Mouse (Mus musculus) embryonic facial prominence, embryonic 15.5 days (tissue): ENCODE measurements around the gene Cltb. TPM values are rescaled to one million over a fixed set of nuclear protein-coding genes. Genes with fewer than 3 reads are reported as not detected.
"Not testable (repeated sequence)": the region's sequence is repeated elsewhere in the genome, so short reads cannot be mapped to it uniquely, and the experiment has no call there.

ENCODE experiments used
- ATAC-seq: fragments of 200-750 bp; cut with Nextera tagmentation; 2 replicates; pipeline ENCODE4 v1.8.0; 2017; ENCODE audit warnings: low read depth, moderate TSS enrichment; ENCODE audit not compliant: insufficient number of reproducible peaks, low FRiP score, low TSS enrichment
- H3K27ac ChIP-seq: fragments of 300-500 bp; sonication (generic); replicated peaks from 2 replicates; pipeline ENCODE4 v1.5.1; 2015; ENCODE audit warnings: mild to moderate bottlenecking, inconsistent platforms
- H3K27me3 ChIP-seq: fragments of 300-500 bp; sonication (generic); 2 replicates; pipeline ENCODE4 v1.6.1; 2015; ENCODE audit warnings: inconsistent platforms
- H3K36me3 ChIP-seq: fragments of 300-500 bp; sonication (generic); 2 replicates; pipeline ENCODE4 v1.6.1; 2015; ENCODE audit warnings: mild to moderate bottlenecking, inconsistent platforms
- H3K4me1 ChIP-seq: fragments of 300-500 bp; sonication (generic); 2 replicates; pipeline ENCODE4 v1.6.1; 2015; ENCODE audit warnings: inconsistent platforms
- H3K4me2 ChIP-seq: fragments of 300-500 bp; sonication (generic); replicated peaks from 2 replicates; pipeline ENCODE4 v1.6.1; 2015; ENCODE audit warnings: mild to moderate bottlenecking, inconsistent platforms
- H3K4me3 ChIP-seq: fragments of 300-500 bp; sonication (generic); replicated peaks from 2 replicates; pipeline ENCODE4 v1.5.1; 2015; ENCODE audit warnings: mild to moderate bottlenecking, inconsistent platforms
- H3K9ac ChIP-seq: fragments of 300-500 bp; sonication (generic); 2 replicates; pipeline ENCODE4 v1.6.1; 2015; ENCODE audit warnings: inconsistent platforms
- H3K9me3 ChIP-seq: fragments of 300-500 bp; sonication (generic); replicated peaks from 2 replicates; pipeline ENCODE4 v1.6.1; 2016; ENCODE audit warnings: inconsistent platforms
- WGBS: fragments of 180-500 bp; shearing (Covaris S2); methylation state at CpG from one replicate; pipeline ENCODE4 v1.1.7; 2015; 5-methylcytosine and 5-hydroxymethylcytosine counted together
- polyA plus RNA-seq: library from polyadenylated mRNA; unstranded; fragments of >200 nt; fragmentation: Nextera tagmentation; extraction: Ambion mirVana; gene quantifications from 2 replicates; pipeline ENCODE4 v1.2.1, GENCODE M21; 2015

The Cltb gene
- polyA plus RNA-seq, 1 experiment from 2014 or later: 79.3 TPM

- H3K27me3 ChIP-seq: not testable (repeated sequence)
- 88% methylated on average over 8 of the region's 8 CpGs for WGBS
Observed at GRCm38 (mm10) chr13:54613141-54613540, 2.0 kb upstream of the Cltb start.

GRCm38 (mm10) chr13:54610613-54610971 is 552 bp downstream of the Cltb start:
- H3K9ac ChIP-seq: peak overlapping the region; percentile 73
- no peaks in the 10 kb centered on the region for H3K36me3 ChIP-seq
- H3K27ac ChIP-seq: peak overlapping the region; percentile 72
- WGBS: 8% methylated on average over 13 of the region's 13 CpGs
- peaks cover 24% of the 10 kb centered on the region for H3K4me1 ChIP-seq
- H3K4me2 ChIP-seq: peak overlapping the region; percentile 92
- H3K4me3 ChIP-seq: peak overlapping the region; percentile 77
- no peak for ATAC-seq
- no peaks in the 10 kb centered on the region for H3K9me3 ChIP-seq
- H3K27me3 ChIP-seq: no peaks in the 10 kb centered on the region

More at GRCm38 (mm10) chr13:54613141-54613540, 2.0 kb upstream of the Cltb start:
- ATAC-seq, H3K9ac ChIP-seq, H3K4me2 ChIP-seq, H3K36me3 ChIP-seq, H3K4me3 ChIP-seq, H3K27ac ChIP-seq, H3K9me3 ChIP-seq: not testable (repeated sequence)
- peaks cover 24% of the 10 kb centered on the region for H3K4me1 ChIP-seq

GRCm38 (mm10) chr13:54609301-54609700 is 1.8 kb downstream of the Cltb start:
- 14% methylated on average over 1 of the region's 1 CpGs for WGBS
- no peak overlapping the region for H3K9ac ChIP-seq

GRCm38 (mm10) chr13:54608666-54609065 is 2.5 kb downstream of the Cltb start:
- H3K9me3 ChIP-seq: no peaks in the 10 kb centered on the region
- WGBS: 20% methylated on average over 8 of the region's 8 CpGs
- H3K27me3 ChIP-seq: no peaks in the 10 kb centered on the region
- peak overlapping the region; percentile 15; the same call in 1 of the 2 replicates for H3K4me2 ChIP-seq
- ATAC-seq: no peak
- H3K27ac ChIP-seq: 0 out of 2 replicates have a peak overlapping the region, but pooled peaks have one; percentile 22
- H3K4me1 ChIP-seq: peaks cover 24% of the 10 kb centered on the region
- no peak overlapping the region for H3K9ac ChIP-seq
- no peak overlapping the region for H3K4me3 ChIP-seq
- peaks cover 3% of the 10 kb centered on the region; the same call in 1 of the 2 replicates for H3K36me3 ChIP-seq

More at GRCm38 (mm10) chr13:54609301-54609700, 1.8 kb downstream of the Cltb start:
- no peak for ATAC-seq
- Histone ChIP-seq H3K9me3 (no peaks in the 10 kb centered on the region), H3K36me3 (peaks cover under 1% of the 10 kb centered on the region; the same call in 1 of the 2 replicates), H3K27me3 (no peaks in the 10 kb centered on the region), H3K4me1 (peaks cover 24% of the 10 kb centered on the region), H3K4me2 (peak overlapping the region; percentile 15; the same call in 1 of the 2 replicates), H3K4me3 (no peak overlapping the region), H3K27ac (peak overlapping the region; percentile 22; the same call in 1 of the 2 replicates)

GRCm38 (mm10) chr13:54608002-54608401 is 3.1 kb downstream of the Cltb start:
- Histone ChIP-seq H3K4me1 (peaks cover 24% of the 10 kb centered on the region), H3K27ac (no peak overlapping the region), H3K4me3 (no peak overlapping the region), H3K9ac (no peak overlapping the region), H3K36me3 (peaks cover 3% of the 10 kb centered on the region; the same call in 1 of the 2 replicates), H3K27me3 (no peaks in the 10 kb centered on the region), H3K4me2 (no peak overlapping the region), H3K9me3 (no peaks in the 10 kb centered on the region)
- WGBS: 68% methylated on average over 3 of the region's 3 CpGs
- ATAC-seq: no peak

- Histone ChIP-seq H3K4me2 (no peak overlapping the region), H3K27me3 (no peaks in the 10 kb centered on the region), H3K9ac (no peak overlapping the region), H3K4me3 (no peak overlapping the region), H3K27ac (no peak overlapping the region), H3K4me1 (peaks cover 24% of the 10 kb centered on the region), H3K9me3 (no peaks in the 10 kb centered on the region), H3K36me3 (peaks cover 3% of the 10 kb centered on the region; the same call in 1 of the 2 replicates)
- no peak for ATAC-seq
- 67% methylated on average over 5 of the region's 5 CpGs for WGBS
Observed at GRCm38 (mm10) chr13:54607204-54607603, 3.9 kb downstream of the Cltb start.

- H3K9ac ChIP-seq: no peak overlapping the region
- H3K9me3 ChIP-seq: no peaks in the 10 kb centered on the region
- no peak overlapping the region for H3K4me2 ChIP-seq
- peaks cover 3% of the 10 kb centered on the region; the same call in 1 of the 2 replicates for H3K36me3 ChIP-seq
- no peak overlapping the region for H3K4me3 ChIP-seq
- H3K27me3 ChIP-seq: no peaks in the 10 kb centered on the region
- H3K4me1 ChIP-seq: peaks cover 18% of the 10 kb centered on the region
- no peak for ATAC-seq
- H3K27ac ChIP-seq: no peak overlapping the region
- WGBS: 63% methylated on average over 5 of the region's 5 CpGs
Observed at GRCm38 (mm10) chr13:54605426-54605825, 5.7 kb downstream of the Cltb start.

GRCm38 (mm10) chr13:54604221-54604620 is 6.9 kb downstream of the Cltb start:
- Histone ChIP-seq H3K36me3 (peaks cover 9% of the 10 kb centered on the region), H3K27me3 (no peaks in the 10 kb centered on the region), H3K9ac (no peak overlapping the region), H3K9me3 (no peaks in the 10 kb centered on the region), H3K4me1 (peaks cover 10% of the 10 kb centered on the region), H3K4me3 (no peak overlapping the region), H3K4me2 (no peak overlapping the region), H3K27ac (no peak overlapping the region)
- ATAC-seq: no peak
- 54% methylated on average over 4 of the region's 4 CpGs for WGBS

- ATAC-seq: no peak
- Histone ChIP-seq H3K9me3 (no peaks in the 10 kb centered on the region), H3K27me3 (no peaks in the 10 kb centered on the region), H3K36me3 (peaks cover 16% of the 10 kb centered on the region), H3K4me3 (no peak overlapping the region), H3K27ac (no peak overlapping the region), H3K4me2 (no peak overlapping the region), H3K4me1 (peaks cover 3% of the 10 kb centered on the region), H3K9ac (no peak overlapping the region)
Observed at GRCm38 (mm10) chr13:54603501-54603900, 7.6 kb downstream of the Cltb start.

GRCm38 (mm10) chr13:54602639-54603111 is 8.5 kb downstream of the Cltb start:
- WGBS: 54% methylated on average over 3 of the region's 3 CpGs
- Histone ChIP-seq H3K4me1 (no peaks in the 10 kb centered on the region), H3K27ac (no peak overlapping the region), H3K36me3 (peaks cover 19% of the 10 kb centered on the region), H3K4me3 (no peak overlapping the region), H3K27me3 (no peaks in the 10 kb centered on the region), H3K4me2 (no peak overlapping the region), H3K9ac (no peak overlapping the region), H3K9me3 (no peaks in the 10 kb centered on the region)
- ATAC-seq: no peak

GRCm38 (mm10) chr13:54598622-54599143 is 12.5 kb downstream of the Cltb start:
- Histone ChIP-seq H3K9ac (no peak overlapping the region), H3K9me3 (no peaks in the 10 kb centered on the region), H3K4me1 (peaks cover 6% of the 10 kb centered on the region; the same call in 1 of the 2 replicates), H3K27ac (no peak overlapping the region), H3K4me2 (no peak overlapping the region), H3K27me3 (no peaks in the 10 kb centered on the region), H3K36me3 (peaks cover 36% of the 10 kb centered on the region), H3K4me3 (no peak overlapping the region)
- WGBS: 85% methylated on average over 12 of the region's 12 CpGs
- no peak for ATAC-seq

- Histone ChIP-seq H3K4me3 (no peak overlapping the region), H3K27me3 (no peaks in the 10 kb centered on the region), H3K9me3 (no peaks in the 10 kb centered on the region), H3K4me1 (peaks cover 6% of the 10 kb centered on the region; the same call in 1 of the 2 replicates), H3K27ac (no peak overlapping the region), H3K9ac (no peak overlapping the region), H3K36me3 (peaks cover 36% of the 10 kb centered on the region), H3K4me2 (no peak overlapping the region)
- WGBS: 60% methylated on average over 5 of the region's 5 CpGs
- ATAC-seq: no peak
Observed at GRCm38 (mm10) chr13:54596870-54597269, 14.3 kb downstream of the Cltb start.
